Mouse (Mus musculus) olfactory bulb, adult 2 months (tissue): ENCODE measurements around the gene Cd38.

Source experiments
- CTCF ChIP-seq: fragments of 200-500 bp; IDR thresholded peaks from 2 replicates; pipeline ENCODE4 v1.5.1; 2012; ENCODE audit warnings: low read depth, mild to moderate bottlenecking, low read length, moderate library complexity; ENCODE audit not compliant: insufficient read depth
- POLR2A ChIP-seq: fragments of 200-500 bp; IDR thresholded peaks from 2 replicates; pipeline ENCODE4 v1.6.1; 2012; ENCODE audit warnings: mild to moderate bottlenecking, low read depth, low read length, moderate library complexity; ENCODE audit not compliant: insufficient read depth

DNA sequence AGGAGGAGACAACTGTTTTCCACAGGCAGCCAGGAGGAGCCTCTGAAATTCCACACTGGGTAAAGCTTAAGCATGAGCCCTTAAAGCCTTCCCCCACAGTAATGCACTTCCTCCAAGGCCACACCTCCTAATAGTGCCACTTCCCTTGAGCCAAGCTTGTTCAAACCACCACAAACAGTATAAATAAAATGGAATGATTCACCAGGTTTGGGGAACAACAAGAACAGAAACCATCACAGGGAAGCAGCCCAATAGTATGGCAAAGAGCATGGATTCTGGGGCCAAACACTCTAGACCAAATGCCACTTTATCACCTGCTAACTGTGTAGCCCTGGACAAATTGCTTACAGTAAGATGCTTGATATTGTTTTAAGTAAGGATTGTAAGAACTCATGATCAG is 20.8 kb upstream of the Cd38 start:
- TF ChIP-seq CTCF (no peak), POLR2A (no peak)
